Mouse (Mus musculus): Measurements from ENCODE around the gene Gm45208.

Gm45208 gene

GRCm38 (mm10) chrX:7772766-7773165 is 50.7 kb downstream of the Gm45208 start:
- DNase-seq (ENCODE audit: low read depth in 1 of 2, low spot score in 2 of 2): no peak

- no peak for DNase-seq (ENCODE audit: low read depth in 1 of 2, low spot score in 2 of 2)
Observed at GRCm38 (mm10) chrX:7775501-7776205, 53.6 kb downstream of the Gm45208 start.

- DNase-seq (ENCODE audit: low read depth in 1 of 2, low spot score in 2 of 2): no peak
Observed at GRCm38 (mm10) chrX:7776329-7777082, 54.5 kb downstream of the Gm45208 start.

GRCm38 (mm10) chrX:7778450-7779244 is 56.6 kb downstream of the Gm45208 start:
- DNase-seq (ENCODE audit: low read depth in 1 of 2, low spot score in 2 of 2): no peak

- no peak for DNase-seq (ENCODE audit: low read depth in 1 of 2, low spot score in 2 of 2)
Observed at GRCm38 (mm10) chrX:7779294-7779693, 57.2 kb downstream of the Gm45208 start.

All from monocyte, adult 2 months (primary cell).